Mouse (Mus musculus): ENCODE results near the gene Tex261. TPM values are rescaled to one million over a fixed set of nuclear protein-coding genes. Genes with fewer than 3 reads are reported as not detected.

Gene Tex261
- total and polyA plus RNA-seq, 2 experiments from 2014 or later, result 85.9 to 102 TPM

DNA sequence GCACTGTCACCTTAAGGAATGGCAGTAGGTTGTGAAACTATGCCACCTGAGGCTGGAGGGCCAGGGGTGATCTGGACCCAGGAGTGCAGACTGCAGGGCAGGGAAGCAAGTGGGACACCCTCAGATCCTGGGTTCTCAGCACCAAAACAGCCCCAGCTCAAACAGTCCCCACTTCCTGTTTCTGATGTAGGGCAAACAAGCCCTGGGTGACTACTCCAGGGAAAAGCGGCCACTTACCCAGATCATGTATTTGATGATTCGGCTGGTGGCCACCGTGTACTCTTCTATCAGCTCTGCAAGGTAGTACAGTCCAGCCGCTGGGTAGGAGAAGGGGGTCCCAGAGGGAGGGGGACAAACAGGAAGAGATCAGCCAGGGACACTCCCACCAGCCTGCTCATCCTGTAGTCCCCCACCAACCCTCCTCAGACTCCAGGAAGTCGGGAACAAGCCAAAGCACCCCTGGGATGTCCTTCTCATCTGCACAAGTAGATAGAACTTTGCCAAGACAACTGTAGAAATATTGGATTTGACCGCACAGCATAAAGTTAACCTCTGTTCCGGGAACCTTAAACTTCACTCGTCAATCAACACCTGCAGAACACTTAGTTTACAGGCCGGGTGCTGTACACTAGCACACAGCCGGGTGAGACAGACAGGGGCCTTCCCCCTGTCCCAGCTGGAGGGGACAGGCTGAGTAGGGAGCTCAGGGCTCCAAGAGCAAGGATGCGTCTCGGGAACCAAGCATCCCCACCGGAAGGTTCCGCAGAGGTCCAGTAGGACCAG is 641 bp downstream of the Tex261 start:
- no peaks in the 10 kb centered on the region for H3K9me3 ChIP-seq (replicated peaks; ENCODE audit: control insufficient read depth, low read length)

DNA sequence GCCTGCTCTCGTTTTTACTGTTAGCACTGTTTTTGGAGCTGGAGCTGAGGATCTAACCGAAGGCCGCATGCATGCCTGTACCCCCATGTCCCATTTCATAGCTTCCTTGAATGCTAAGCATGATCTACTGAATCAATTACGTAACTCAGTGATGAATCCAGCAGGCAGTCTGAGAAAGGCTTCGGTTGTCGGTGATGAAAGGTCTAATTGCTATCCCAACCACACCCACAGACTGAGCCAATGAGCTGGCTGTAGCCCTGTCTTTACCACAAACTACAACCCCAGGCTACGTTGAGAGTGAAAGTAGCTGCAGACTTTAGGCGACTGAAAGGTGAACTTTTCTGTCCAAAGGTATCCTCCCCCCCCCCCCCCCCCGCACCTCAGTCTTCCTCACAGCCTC is 1.5 kb downstream of the Tex261 start:
- Histone ChIP-seq H3K27ac (ENCODE audit: low read depth) (no peak overlapping the region), H3K4me1 (ENCODE audit: control insufficient read depth, insufficient read depth) (peaks cover 10% of the 10 kb centered on the region), H3K36me3 (replicated peaks; ENCODE audit: control insufficient read depth, insufficient read depth, low read length) (peaks cover 43% of the 10 kb centered on the region), H3K27me3 (ENCODE audit: control insufficient read depth, insufficient read depth, low read length) (no peaks in the 10 kb centered on the region), H3K9ac (replicated peaks; ENCODE audit: low read depth, low read length) (peak overlapping the region; percentile 79; the same call in 1 of the 2 replicates), H3K4me2 (ENCODE audit: low read depth, low read length) (peak overlapping the region; percentile 87), H3K9me3 (replicated peaks; ENCODE audit: control insufficient read depth, low read length) (no peaks in the 10 kb centered on the region), H3K4me3 (ENCODE audit: low read depth, low read length) (peak overlapping the region; percentile 70)
- TF ChIP-seq EP300 (IDR thresholded peaks at IDR 0.05; ENCODE audit: low read depth) (no peak), CTCF (IDR thresholded peaks at IDR 0.05; ENCODE audit: low read depth) (no peak)
- ATAC-seq (ENCODE audit: insufficient read depth, low read depth) (no peak), DNase-seq (ENCODE audit: low spot score) (no peak)
- 51% methylated on average over 8 of the region's 9 CpGs for WGBS

More for the DNA sequence above, 641 bp downstream of the Tex261 start:
- DNase-seq (ENCODE audit: low spot score) (no peak), ATAC-seq (ENCODE audit: insufficient read depth, low read depth) (peak; percentile 16)
- H3K9ac ChIP-seq (replicated peaks; ENCODE audit: low read depth, low read length), result peak overlapping the region; percentile 79
- H3K36me3 ChIP-seq (replicated peaks; ENCODE audit: control insufficient read depth, insufficient read depth, low read length), result peaks cover 35% of the 10 kb centered on the region
- TF ChIP-seq EP300 (IDR thresholded peaks at IDR 0.05; ENCODE audit: low read depth), result no peak
- TF ChIP-seq CTCF (IDR thresholded peaks at IDR 0.05; ENCODE audit: low read depth), result no peak
- H3K4me3 ChIP-seq (ENCODE audit: low read depth, low read length), result peak overlapping the region; percentile 70
- WGBS, result under 1% methylated on average over 14 of the region's 14 CpGs
- H3K27ac ChIP-seq (ENCODE audit: low read depth), result peak overlapping the region; percentile 91
- H3K4me1 ChIP-seq (ENCODE audit: control insufficient read depth, insufficient read depth), result peaks cover 9% of the 10 kb centered on the region
- H3K27me3 ChIP-seq (ENCODE audit: control insufficient read depth, insufficient read depth, low read length), result no peaks in the 10 kb centered on the region
- peak overlapping the region; percentile 87 for H3K4me2 ChIP-seq (ENCODE audit: low read depth, low read length)

DNA sequence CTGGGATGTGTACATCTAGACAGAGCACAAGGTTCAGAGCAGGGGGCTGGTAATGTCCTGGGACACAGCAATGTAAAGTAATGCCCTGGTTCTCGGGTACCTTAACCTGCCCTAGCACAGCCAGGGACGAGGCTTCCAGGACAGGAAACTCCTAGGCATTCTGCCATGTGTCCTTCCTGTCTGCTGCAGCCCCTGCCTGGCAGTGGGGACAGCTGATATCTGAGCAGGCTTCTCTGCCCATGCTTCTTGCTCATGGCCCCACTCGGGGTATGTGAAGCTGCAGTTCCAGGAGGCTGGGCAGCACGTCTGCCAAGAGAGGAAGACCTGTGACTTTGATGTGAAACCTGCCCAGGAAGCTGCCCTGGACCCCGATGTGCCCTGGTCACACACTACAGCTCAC is 7.1 kb downstream of the Tex261 start:
- DNase-seq (ENCODE audit: low spot score) (no peak), ATAC-seq (ENCODE audit: insufficient read depth, low read depth) (peak; percentile 21; the same call in 1 of the 2 replicates)
- Histone ChIP-seq H3K9me3 (replicated peaks; ENCODE audit: control insufficient read depth, low read length) (no peaks in the 10 kb centered on the region), H3K36me3 (replicated peaks; ENCODE audit: control insufficient read depth, insufficient read depth, low read length) (peaks cover 44% of the 10 kb centered on the region), H3K27me3 (ENCODE audit: control insufficient read depth, insufficient read depth, low read length) (no peaks in the 10 kb centered on the region), H3K9ac (replicated peaks; ENCODE audit: low read depth, low read length) (no peak overlapping the region), H3K27ac (ENCODE audit: low read depth) (no peak overlapping the region; the same call in 1 of the 2 replicates), H3K4me3 (ENCODE audit: low read depth, low read length) (no peak overlapping the region), H3K4me1 (ENCODE audit: control insufficient read depth, insufficient read depth) (peaks cover 21% of the 10 kb centered on the region), H3K4me2 (ENCODE audit: low read depth, low read length) (no peak overlapping the region)
- WGBS, result 25% methylated on average over 5 of the region's 5 CpGs
- TF ChIP-seq EP300 (IDR thresholded peaks at IDR 0.05; ENCODE audit: low read depth), result no peak
- TF ChIP-seq CTCF (IDR thresholded peaks at IDR 0.05; ENCODE audit: low read depth), result no peak

DNA sequence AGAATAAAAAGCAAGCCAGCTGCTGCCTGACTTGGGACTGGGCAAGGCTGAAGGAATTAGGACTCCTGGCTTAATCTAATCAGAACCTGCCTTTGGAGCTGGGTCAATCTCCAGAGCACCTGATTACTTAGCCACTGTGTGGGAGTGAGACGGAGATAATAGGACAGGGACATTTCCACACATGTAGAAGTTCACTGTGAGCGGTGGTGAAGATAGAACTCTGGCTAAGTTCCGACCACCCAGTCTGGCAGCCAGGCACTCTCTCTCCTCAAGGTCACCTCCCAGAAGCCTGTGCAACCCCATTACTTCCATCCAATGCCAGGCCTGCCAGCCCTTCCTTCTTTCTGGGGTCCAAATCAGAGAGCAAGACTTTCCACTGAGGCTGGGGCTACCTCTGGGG is 8.6 kb downstream of the Tex261 start:
- H3K4me1 ChIP-seq (ENCODE audit: control insufficient read depth, insufficient read depth), result peaks cover 27% of the 10 kb centered on the region
- no peak for TF ChIP-seq CTCF (IDR thresholded peaks at IDR 0.05; ENCODE audit: low read depth)
- no peak overlapping the region for H3K4me3 ChIP-seq (ENCODE audit: low read depth, low read length)
- H3K4me2 ChIP-seq (ENCODE audit: low read depth, low read length), result no peak overlapping the region
- H3K9ac ChIP-seq (replicated peaks; ENCODE audit: low read depth, low read length), result no peak overlapping the region
- no peaks in the 10 kb centered on the region for H3K9me3 ChIP-seq (replicated peaks; ENCODE audit: control insufficient read depth, low read length)
- peaks cover 29% of the 10 kb centered on the region for H3K36me3 ChIP-seq (replicated peaks; ENCODE audit: control insufficient read depth, insufficient read depth, low read length)
- WGBS, result 31% methylated on average over 3 of the region's 3 CpGs
- ATAC-seq (ENCODE audit: insufficient read depth, low read depth) (peak; percentile 54; the same call in 1 of the 2 replicates), DNase-seq (ENCODE audit: low spot score) (peak; percentile 25)
- 0 out of 2 replicates have a peak, but pooled peaks cover 5% of the 10 kb centered on the region for H3K27me3 ChIP-seq (ENCODE audit: control insufficient read depth, insufficient read depth, low read length)
- peak overlapping the region; percentile 71 for H3K27ac ChIP-seq (ENCODE audit: low read depth)

DNA sequence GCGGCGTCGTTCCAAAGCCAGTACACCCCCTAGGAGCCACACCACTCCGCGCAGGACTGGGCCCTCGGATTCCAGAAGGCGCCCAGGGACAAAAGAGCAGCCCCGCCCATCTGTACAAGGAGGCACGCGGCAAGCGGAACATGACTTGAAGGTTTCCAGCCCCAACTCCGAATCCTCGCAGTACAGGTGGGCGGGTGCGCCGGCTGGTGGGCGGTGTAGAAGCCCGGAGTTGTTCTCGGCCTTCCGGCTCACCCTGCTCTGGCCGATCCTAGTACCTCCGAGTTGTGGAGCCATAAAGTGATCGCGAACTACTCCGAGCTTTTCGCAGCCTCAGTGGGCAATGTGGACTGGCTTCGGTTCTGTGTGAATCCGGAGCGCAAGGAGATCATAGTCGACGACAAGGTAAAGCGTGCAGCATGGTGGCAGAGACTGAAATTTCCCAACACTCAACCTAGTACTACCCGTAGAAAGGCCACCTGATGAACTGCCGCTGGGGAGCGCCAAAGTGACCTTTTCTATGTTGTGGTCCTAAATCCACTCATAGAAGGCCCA is 12.7 kb downstream of the Tex261 start:
- 3% methylated on average over 35 of the region's 35 CpGs for WGBS

More for the DNA sequence above, 12.7 kb downstream of the Tex261 start:
- no peak overlapping the region for H3K27ac ChIP-seq (ENCODE audit: low read depth)
- H3K4me1 ChIP-seq (ENCODE audit: control insufficient read depth, insufficient read depth), result peaks cover 15% of the 10 kb centered on the region
- H3K36me3 ChIP-seq (replicated peaks; ENCODE audit: control insufficient read depth, insufficient read depth, low read length), result no peaks in the 10 kb centered on the region
- H3K27me3 ChIP-seq (ENCODE audit: control insufficient read depth, insufficient read depth, low read length), result peaks cover 36% of the 10 kb centered on the region
- no peaks in the 10 kb centered on the region for H3K9me3 ChIP-seq (replicated peaks; ENCODE audit: control insufficient read depth, low read length)
- TF ChIP-seq CTCF (IDR thresholded peaks at IDR 0.05; ENCODE audit: low read depth) (no peak), EP300 (IDR thresholded peaks at IDR 0.05; ENCODE audit: low read depth) (no peak)
- H3K9ac ChIP-seq (replicated peaks; ENCODE audit: low read depth, low read length), result no peak overlapping the region
- DNase-seq (ENCODE audit: low spot score) (peak; percentile 31), ATAC-seq (ENCODE audit: insufficient read depth, low read depth) (peak; percentile 46; the same call in 1 of the 2 replicates)
- H3K4me3 ChIP-seq (ENCODE audit: low read depth, low read length), result peak overlapping the region; percentile 30
- peak overlapping the region; percentile 61 for H3K4me2 ChIP-seq (ENCODE audit: low read depth, low read length)

Measured in heart, postnatal 0 days (tissue).